Mouse (Mus musculus): ENCODE data around the gene Rnf114. TPM values are rescaled to one million over a fixed set of nuclear protein-coding genes. Genes with fewer than 3 reads are reported as not detected.
A peak's percentile ranks its signal among the peaks of the same experiment; 100 is the strongest.

Gene Rnf114
- polyA plus RNA-seq, 1 experiment from 2014 or later: 83.2 TPM

DNA sequence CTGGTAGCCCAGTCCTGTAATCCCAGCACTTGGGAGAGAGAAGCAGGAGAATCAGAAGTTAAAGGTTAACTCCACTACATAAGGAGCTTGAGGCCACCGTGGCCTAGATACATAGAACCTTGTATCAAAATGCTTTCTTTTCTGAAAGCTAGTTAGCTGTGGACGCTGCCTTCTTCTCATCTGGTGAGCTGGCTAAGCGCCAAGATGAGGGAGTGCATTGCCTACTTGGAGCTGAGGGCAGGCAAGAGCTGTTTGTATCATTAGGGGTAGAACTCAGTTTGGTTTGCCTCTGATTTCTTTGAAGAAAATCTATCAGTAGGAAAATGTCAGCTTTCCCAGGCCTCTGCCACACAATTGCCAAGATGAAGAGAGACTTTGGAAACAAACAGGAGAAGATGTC, 38.6 kb upstream of the Rnf114 start:
- Histone ChIP-seq H3K4me2 (replicated peaks; ENCODE audit: low read depth, low read length) (no peak overlapping the region), H3K9me3 (ENCODE audit: control insufficient read depth, low read depth, low read length) (no peaks in the 10 kb centered on the region), H3K36me3 (ENCODE audit: control insufficient read depth, insufficient read depth, low read length) (peaks cover 46% of the 10 kb centered on the region), H3K4me3 (ENCODE audit: low read depth, low read length) (no peak overlapping the region), H3K27me3 (ENCODE audit: control insufficient read depth, insufficient read depth, low read length) (no peaks in the 10 kb centered on the region), H3K27ac (ENCODE audit: low read length) (no peak overlapping the region), H3K9ac (replicated peaks; ENCODE audit: low read depth, low read length) (no peak overlapping the region), H3K4me1 (ENCODE audit: control insufficient read depth, insufficient read depth, low read length) (no peaks in the 10 kb centered on the region)
- no peak for ATAC-seq (ENCODE audit: insufficient number of reproducible peaks, insufficient read depth, low FRiP score, low read depth)
- WGBS: 67% methylated on average over 3 of the region's 3 CpGs

DNA sequence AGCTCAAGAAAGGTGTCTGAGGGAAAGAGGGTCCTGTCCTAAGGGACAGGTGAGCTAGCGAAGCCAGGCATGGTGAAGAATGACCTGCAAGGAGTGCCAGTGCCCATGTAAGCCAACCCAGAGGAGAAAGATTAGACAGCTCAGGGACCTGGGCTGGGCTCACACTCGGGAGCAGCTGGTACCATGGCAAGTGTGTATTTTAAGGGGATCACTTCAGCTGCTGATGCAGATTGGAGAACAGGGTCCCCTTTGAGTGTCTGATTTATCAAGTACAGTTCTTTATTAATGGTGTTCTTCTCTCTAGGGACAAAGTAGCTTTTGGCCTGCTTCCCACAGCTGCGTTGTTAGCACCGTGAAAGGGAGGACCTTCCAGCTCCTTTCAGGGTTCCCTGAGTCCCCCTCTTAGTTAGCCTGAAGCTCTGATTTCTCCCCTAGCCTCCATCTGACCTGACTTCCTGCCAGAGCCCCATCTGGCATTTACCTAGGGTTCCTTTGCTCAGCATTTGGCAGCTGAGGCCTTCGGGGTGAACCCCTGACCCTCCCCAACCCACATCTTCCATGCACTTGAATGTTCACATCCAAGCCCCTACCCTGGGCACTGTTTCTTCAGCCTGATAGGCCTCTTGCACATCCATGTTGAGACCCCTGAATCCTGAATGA, 36.0 kb upstream of the Rnf114 start:
- H3K4me1 ChIP-seq (ENCODE audit: control insufficient read depth, insufficient read depth, low read length): no peaks in the 10 kb centered on the region
- WGBS: 90% methylated on average over 5 of the region's 5 CpGs
- no peak overlapping the region for H3K4me3 ChIP-seq (ENCODE audit: low read depth, low read length)
- H3K9ac ChIP-seq (replicated peaks; ENCODE audit: low read depth, low read length): no peak overlapping the region
- H3K36me3 ChIP-seq (ENCODE audit: control insufficient read depth, insufficient read depth, low read length): peaks cover 27% of the 10 kb centered on the region
- no peak overlapping the region for H3K27ac ChIP-seq (ENCODE audit: low read length)
- ATAC-seq (ENCODE audit: insufficient number of reproducible peaks, insufficient read depth, low FRiP score, low read depth): no peak
- no peak overlapping the region for H3K4me2 ChIP-seq (replicated peaks; ENCODE audit: low read depth, low read length)
- H3K27me3 ChIP-seq (ENCODE audit: control insufficient read depth, insufficient read depth, low read length): no peaks in the 10 kb centered on the region
- no peaks in the 10 kb centered on the region for H3K9me3 ChIP-seq (ENCODE audit: control insufficient read depth, low read depth, low read length)

GRCm38 (mm10) chr2:167457213-167457612, 35.2 kb upstream of the Rnf114 start:
- Histone ChIP-seq H3K4me1 (ENCODE audit: control insufficient read depth, insufficient read depth, low read length) (no peaks in the 10 kb centered on the region), H3K4me3 (ENCODE audit: low read depth, low read length) (no peak overlapping the region), H3K4me2 (replicated peaks; ENCODE audit: low read depth, low read length) (no peak overlapping the region), H3K9me3 (ENCODE audit: control insufficient read depth, low read depth, low read length) (no peaks in the 10 kb centered on the region), H3K36me3 (ENCODE audit: control insufficient read depth, insufficient read depth, low read length) (peaks cover 24% of the 10 kb centered on the region), H3K9ac (replicated peaks; ENCODE audit: low read depth, low read length) (no peak overlapping the region), H3K27me3 (ENCODE audit: control insufficient read depth, insufficient read depth, low read length) (no peaks in the 10 kb centered on the region), H3K27ac (ENCODE audit: low read length) (no peak overlapping the region)
- no peak for ATAC-seq (ENCODE audit: insufficient number of reproducible peaks, insufficient read depth, low FRiP score, low read depth)
- WGBS: 94% methylated on average over 9 of the region's 9 CpGs

- 92% methylated on average over 3 of the region's 3 CpGs for WGBS
- no peaks in the 10 kb centered on the region for H3K4me1 ChIP-seq (ENCODE audit: control insufficient read depth, insufficient read depth, low read length)
These were observed 33.9 kb upstream of the Rnf114 start for GRCm38 (mm10) chr2:167458548-167458947.

DNA sequence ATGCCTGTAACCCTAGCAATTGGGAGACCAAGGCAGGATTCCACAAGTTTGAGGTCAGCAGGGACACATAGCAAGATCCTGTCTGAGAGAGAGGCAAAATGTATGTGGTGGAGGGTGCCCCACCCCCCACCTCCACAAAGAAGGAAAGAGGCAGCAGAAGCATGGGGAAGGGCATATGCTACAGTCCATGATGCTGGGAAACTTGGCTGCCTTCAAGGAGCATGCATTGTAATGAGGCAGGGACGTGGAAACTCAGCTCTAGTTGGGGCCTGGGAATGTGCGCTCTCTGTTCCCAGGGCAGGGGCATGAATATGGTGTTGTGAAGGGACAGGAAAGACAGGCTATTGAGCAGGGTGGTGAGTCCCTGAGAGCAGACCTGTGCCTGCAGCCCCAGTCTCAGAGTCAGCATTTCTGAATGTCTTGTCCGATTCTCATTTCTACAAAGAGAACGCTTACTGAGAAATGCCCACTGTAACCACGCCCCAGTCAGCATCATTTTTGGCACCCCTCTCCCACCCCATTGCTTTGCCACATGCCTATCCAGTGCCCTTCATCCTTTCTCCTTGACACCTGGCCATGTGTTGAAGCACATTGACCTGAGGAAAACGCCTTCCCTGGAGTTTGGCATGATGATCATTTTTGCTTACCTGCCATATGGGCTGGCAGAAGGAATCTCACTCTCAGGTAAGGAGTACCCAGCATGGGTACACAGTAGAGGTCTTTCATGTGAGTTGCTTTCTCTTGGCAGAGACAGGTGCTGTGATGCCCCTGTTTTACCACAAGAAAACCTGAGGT, 33.2 kb upstream of the Rnf114 start:
- H3K27me3 ChIP-seq (ENCODE audit: control insufficient read depth, insufficient read depth, low read length): no peaks in the 10 kb centered on the region
- H3K4me1 ChIP-seq (ENCODE audit: control insufficient read depth, insufficient read depth, low read length): no peaks in the 10 kb centered on the region
- no peak overlapping the region for H3K4me2 ChIP-seq (replicated peaks; ENCODE audit: low read depth, low read length)
- no peak overlapping the region for H3K9ac ChIP-seq (replicated peaks; ENCODE audit: low read depth, low read length)
- no peak for ATAC-seq (ENCODE audit: insufficient number of reproducible peaks, insufficient read depth, low FRiP score, low read depth)
- H3K9me3 ChIP-seq (ENCODE audit: control insufficient read depth, low read depth, low read length): no peaks in the 10 kb centered on the region
- H3K27ac ChIP-seq (ENCODE audit: low read length): no peak overlapping the region
- H3K36me3 ChIP-seq (ENCODE audit: control insufficient read depth, insufficient read depth, low read length): peaks cover 24% of the 10 kb centered on the region
- H3K4me3 ChIP-seq (ENCODE audit: low read depth, low read length): no peak overlapping the region
- 93% methylated on average over 6 of the region's 6 CpGs for WGBS

More at GRCm38 (mm10) chr2:167458548-167458947, 33.9 kb upstream of the Rnf114 start:
- Histone ChIP-seq H3K36me3 (ENCODE audit: control insufficient read depth, insufficient read depth, low read length) (peaks cover 24% of the 10 kb centered on the region), H3K9me3 (ENCODE audit: control insufficient read depth, low read depth, low read length) (no peaks in the 10 kb centered on the region), H3K9ac (replicated peaks; ENCODE audit: low read depth, low read length) (no peak overlapping the region), H3K4me2 (replicated peaks; ENCODE audit: low read depth, low read length) (no peak overlapping the region), H3K27ac (ENCODE audit: low read length) (no peak overlapping the region), H3K27me3 (ENCODE audit: control insufficient read depth, insufficient read depth, low read length) (no peaks in the 10 kb centered on the region), H3K4me3 (ENCODE audit: low read depth, low read length) (no peak overlapping the region)
- no peak for ATAC-seq (ENCODE audit: insufficient number of reproducible peaks, insufficient read depth, low FRiP score, low read depth)

DNA sequence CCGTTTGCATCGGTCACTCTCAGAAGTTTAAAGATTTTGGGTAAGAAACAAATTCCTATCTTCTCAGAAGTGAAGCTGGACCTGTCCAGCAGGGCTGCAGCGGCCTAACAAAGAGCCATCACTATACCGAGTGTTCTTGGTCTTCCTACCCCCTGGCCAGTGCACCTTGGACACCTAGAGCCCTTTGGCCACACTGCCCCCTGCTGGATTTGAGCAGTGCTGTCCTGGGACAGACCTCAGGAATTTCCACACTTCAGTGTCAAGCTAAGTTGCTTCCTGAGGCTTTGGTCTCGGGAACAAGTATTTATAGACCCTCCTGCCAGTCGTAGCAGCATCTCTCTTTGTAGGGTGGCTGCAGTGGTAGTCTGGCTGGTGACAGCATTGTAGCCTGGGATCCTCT, 29.5 kb upstream of the Rnf114 start:
- Histone ChIP-seq H3K27me3 (ENCODE audit: control insufficient read depth, insufficient read depth, low read length) (no peaks in the 10 kb centered on the region), H3K4me1 (ENCODE audit: control insufficient read depth, insufficient read depth, low read length) (no peaks in the 10 kb centered on the region), H3K4me3 (ENCODE audit: low read depth, low read length) (no peak overlapping the region), H3K36me3 (ENCODE audit: control insufficient read depth, insufficient read depth, low read length) (peaks cover 21% of the 10 kb centered on the region; the same call in 1 of the 2 replicates), H3K4me2 (replicated peaks; ENCODE audit: low read depth, low read length) (no peak overlapping the region), H3K9ac (replicated peaks; ENCODE audit: low read depth, low read length) (no peak overlapping the region), H3K27ac (ENCODE audit: low read length) (no peak overlapping the region), H3K9me3 (ENCODE audit: control insufficient read depth, low read depth, low read length) (no peaks in the 10 kb centered on the region)
- peak; percentile 43; the same call in 1 of the 2 replicates for ATAC-seq (ENCODE audit: insufficient number of reproducible peaks, insufficient read depth, low FRiP score, low read depth)
- WGBS: 58% methylated on average over 6 of the region's 6 CpGs

GRCm38 (mm10) chr2:167463802-167464201, 28.6 kb upstream of the Rnf114 start:
- peaks cover 23% of the 10 kb centered on the region; the same call in 1 of the 2 replicates for H3K36me3 ChIP-seq (ENCODE audit: control insufficient read depth, insufficient read depth, low read length)

GRCm38 (mm10) chr2:167465951-167466350, 26.5 kb upstream of the Rnf114 start:
- no peak for ATAC-seq (ENCODE audit: insufficient number of reproducible peaks, insufficient read depth, low FRiP score, low read depth)
- peaks cover 41% of the 10 kb centered on the region for H3K36me3 ChIP-seq (ENCODE audit: control insufficient read depth, insufficient read depth, low read length)
- 83% methylated on average over 3 of the region's 3 CpGs for WGBS

More at GRCm38 (mm10) chr2:167463802-167464201, 28.6 kb upstream of the Rnf114 start:
- no peak overlapping the region for H3K9ac ChIP-seq (replicated peaks; ENCODE audit: low read depth, low read length)
- H3K4me3 ChIP-seq (ENCODE audit: low read depth, low read length): no peak overlapping the region
- H3K4me1 ChIP-seq (ENCODE audit: control insufficient read depth, insufficient read depth, low read length): no peaks in the 10 kb centered on the region
- no peak overlapping the region for H3K4me2 ChIP-seq (replicated peaks; ENCODE audit: low read depth, low read length)
- ATAC-seq (ENCODE audit: insufficient number of reproducible peaks, insufficient read depth, low FRiP score, low read depth): no peak
- no peaks in the 10 kb centered on the region for H3K9me3 ChIP-seq (ENCODE audit: control insufficient read depth, low read depth, low read length)
- H3K27ac ChIP-seq (ENCODE audit: low read length): no peak overlapping the region
- no peaks in the 10 kb centered on the region for H3K27me3 ChIP-seq (ENCODE audit: control insufficient read depth, insufficient read depth, low read length)
- WGBS: 94% methylated on average over 5 of the region's 5 CpGs

More at GRCm38 (mm10) chr2:167465951-167466350, 26.5 kb upstream of the Rnf114 start:
- Histone ChIP-seq H3K9ac (replicated peaks; ENCODE audit: low read depth, low read length) (no peak overlapping the region), H3K27me3 (ENCODE audit: control insufficient read depth, insufficient read depth, low read length) (no peaks in the 10 kb centered on the region), H3K4me3 (ENCODE audit: low read depth, low read length) (no peak overlapping the region), H3K27ac (ENCODE audit: low read length) (no peak overlapping the region), H3K4me1 (ENCODE audit: control insufficient read depth, insufficient read depth, low read length) (no peaks in the 10 kb centered on the region), H3K9me3 (ENCODE audit: control insufficient read depth, low read depth, low read length) (no peaks in the 10 kb centered on the region), H3K4me2 (replicated peaks; ENCODE audit: low read depth, low read length) (no peak overlapping the region)
